Mouse (Mus musculus) E14TG2a.4 (cell line): ENCODE measurements around the gene Akap4.

Experiments used
- CTCF ChIP-seq: conservative IDR thresholded peaks from 2 replicates; pipeline ENCODE4 v1.5.1; 2014; ENCODE audit warnings: low read length
- NANOG ChIP-seq: IDR thresholded peaks from 2 replicates; pipeline ENCODE4 v1.6.1; 2014; ENCODE audit warnings: borderline replicate concordance, low read length, mixed read lengths
- POU5F1 ChIP-seq: IDR thresholded peaks from 2 replicates; pipeline ENCODE4 v1.6.1; 2014; ENCODE audit warnings: low read length, borderline replicate concordance

DNA sequence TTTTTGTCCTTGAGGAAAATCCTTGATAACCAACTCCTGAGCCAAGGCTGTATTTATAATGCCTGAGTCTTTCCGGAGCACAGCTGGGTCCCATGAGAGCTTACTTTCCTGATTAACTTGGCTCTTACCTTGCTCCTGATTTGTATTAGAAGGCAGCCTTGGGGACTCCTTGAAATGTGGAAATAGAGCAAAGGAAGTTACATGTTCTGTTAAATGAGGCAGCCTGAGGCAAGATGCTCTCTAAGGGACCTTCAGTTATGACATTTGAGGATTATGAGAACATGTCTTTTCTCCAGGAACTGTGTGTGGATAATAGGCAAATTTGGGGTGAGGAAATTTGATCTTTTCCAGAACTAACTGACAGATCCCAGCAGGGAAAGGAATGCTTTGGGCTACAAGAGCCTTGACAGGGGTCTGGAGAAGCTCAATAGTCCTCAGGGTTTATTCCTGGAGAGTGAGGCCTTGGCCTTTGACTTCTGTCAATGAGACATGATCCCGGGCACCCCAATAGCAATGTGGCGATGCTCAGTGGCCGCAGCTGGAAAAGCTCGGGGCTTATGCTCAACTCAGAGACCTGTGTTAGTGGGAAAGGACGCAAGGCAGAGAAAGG is 12.6 kb downstream of the Akap4 start:
- TF ChIP-seq CTCF (no peak), POU5F1 (no peak), NANOG (no peak)
